Mouse (Mus musculus) fibroblast of lung, adult 2 months (primary cell): ENCODE results near the gene Scgb2b18.
"Not testable (repeated sequence)": the region's sequence is repeated elsewhere in the genome, so short reads cannot be mapped to it uniquely, and the experiment has no call there.

Source experiments
- DNase-seq: peaks from one replicate; pipeline ENCODE4 v3.0.0-alpha.2; 2011; ENCODE audit warnings: low read depth

Scgb2b18 gene

GRCm38 (mm10) chr7:33173764-33174163 is at the start of gene Scgb2b18:
Scgb2b18 (minus strand) TSS chr7:33173864.
- not testable (repeated sequence) for DNase-seq

DNA sequence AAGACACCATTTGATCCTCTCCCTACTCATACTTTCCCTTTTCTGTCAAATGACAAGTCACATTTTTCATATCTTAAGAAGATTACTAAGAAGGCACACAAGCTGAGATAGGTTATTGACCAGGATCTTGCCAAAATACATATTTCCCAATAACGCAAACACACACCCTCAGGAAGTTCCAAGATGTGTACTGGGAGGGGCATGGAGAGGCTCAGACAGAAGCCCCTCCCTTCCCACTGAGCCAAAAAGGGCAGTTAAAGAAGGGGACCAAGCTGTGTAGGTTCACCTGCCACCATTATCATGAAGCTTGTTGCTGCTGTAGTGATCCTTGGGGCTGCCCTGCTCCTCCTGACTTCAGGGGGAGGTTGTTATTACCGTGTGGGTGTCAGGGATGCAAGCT is 11.6 kb upstream of the Scgb2b18 start, which contains the start of gene Scgb1b18:
Gene Scgb1b18, plus strand, starts transcription at position 301 of the 400 bp plus-strand sequence.
- not testable (repeated sequence) for DNase-seq
